Mouse (Mus musculus): Measurements from ENCODE around the gene Agbl5. TPM values are rescaled to one million over a fixed set of nuclear protein-coding genes. Genes with fewer than 3 reads are reported as not detected.

Agbl5 gene
- total RNA-seq, 2 experiments from 2014 or later, result 1.9 to 4.8 TPM

GRCm38 (mm10) chr5:30944956-30945781 is 56.7 kb downstream of the Agbl5 start, which contains the start of gene Cgref1:
TSS of gene Cgref1 (minus strand) at chr5:30945591.
- ATAC-seq (replicated peaks; ENCODE audit: low FRiP score, poor library complexity, severe bottlenecking), result no peak

GRCm38 (mm10) chr5:30948620-30949019 is 60.1 kb downstream of the Agbl5 start:
- ATAC-seq (replicated peaks; ENCODE audit: low FRiP score, poor library complexity, severe bottlenecking), result no peak

GRCm38 (mm10) chr5:30949654-30950326 is 61.3 kb downstream of the Agbl5 start:
- ATAC-seq (replicated peaks; ENCODE audit: low FRiP score, poor library complexity, severe bottlenecking), result peak; percentile 89

- ATAC-seq (replicated peaks; ENCODE audit: low FRiP score, poor library complexity, severe bottlenecking), result no peak
Measured at GRCm38 (mm10) chr5:30950451-30950850, 62.0 kb downstream of the Agbl5 start.

GRCm38 (mm10) chr5:30950922-30951321 is 62.4 kb downstream of the Agbl5 start:
- no peak for ATAC-seq (replicated peaks; ENCODE audit: low FRiP score, poor library complexity, severe bottlenecking)

GRCm38 (mm10) chr5:30951706-30952105 is 63.2 kb downstream of the Agbl5 start:
- no peak for ATAC-seq (replicated peaks; ENCODE audit: low FRiP score, poor library complexity, severe bottlenecking)

GRCm38 (mm10) chr5:30952551-30952950 is 64.1 kb downstream of the Agbl5 start:
- no peak for ATAC-seq (replicated peaks; ENCODE audit: low FRiP score, poor library complexity, severe bottlenecking)

- ATAC-seq (replicated peaks; ENCODE audit: low FRiP score, poor library complexity, severe bottlenecking), result no peak
Measured at GRCm38 (mm10) chr5:30954065-30954464, 65.6 kb downstream of the Agbl5 start.

GRCm38 (mm10) chr5:30954556-30954955 is 66.1 kb downstream of the Agbl5 start:
- no peak for ATAC-seq (replicated peaks; ENCODE audit: low FRiP score, poor library complexity, severe bottlenecking)

- ATAC-seq (replicated peaks; ENCODE audit: low FRiP score, poor library complexity, severe bottlenecking), result no peak
Measured at GRCm38 (mm10) chr5:30955751-30956150, 67.3 kb downstream of the Agbl5 start.

Other genes with a start within 250 kb of the Agbl5 start
- gene Slc35f6, start 240.8 kb upstream of the Agbl5 start, total RNA-seq (2015; ENCODE audit: low replicate concordance), result 4.4 and 16.7 TPM in 2 replicates
- 3.3 and 5.7 TPM in 2 replicates for gene Slc35f6, start 240.8 kb upstream of the Agbl5 start, total RNA-seq (2017; ENCODE audit: low replicate concordance)
- gene Cenpa, start 221.9 kb upstream of the Agbl5 start, total RNA-seq (2015; ENCODE audit: low replicate concordance), result 79.8 and 117 TPM in 2 replicates
- 67.2 and 74.4 TPM in 2 replicates for gene Cenpa, start 221.9 kb upstream of the Agbl5 start, total RNA-seq (2017; ENCODE audit: low replicate concordance)
- not detected in 2 replicates for gene Dpysl5, start 177.1 kb upstream of the Agbl5 start, total RNA-seq (2015; ENCODE audit: low replicate concordance)
- gene Dpysl5, start 177.1 kb upstream of the Agbl5 start, total RNA-seq (2017; ENCODE audit: low replicate concordance), result 0.09 TPM in 1 of 2 replicates, not detected in the other
- 2.1 TPM in 1 of 2 replicates, not detected in the other for gene Mapre3, start 74.1 kb upstream of the Agbl5 start, total RNA-seq (2015; ENCODE audit: low replicate concordance)
- gene Mapre3, start 74.1 kb upstream of the Agbl5 start, total RNA-seq (2017; ENCODE audit: low replicate concordance), result 0.28 and 0.51 TPM in 2 replicates
- 6.5 and 9.6 TPM in 2 replicates for gene Tmem214, start 20.7 kb upstream of the Agbl5 start, total RNA-seq (2015; ENCODE audit: low replicate concordance)
- gene Tmem214, start 20.7 kb upstream of the Agbl5 start, total RNA-seq (2017; ENCODE audit: low replicate concordance), result 4.7 and 7.0 TPM in 2 replicates
- 167 and 176 TPM in 2 replicates for gene Ost4, start 19.1 kb downstream of the Agbl5 start, total RNA-seq (2015; ENCODE audit: low replicate concordance)
- gene Ost4, start 19.1 kb downstream of the Agbl5 start, total RNA-seq (2017; ENCODE audit: low replicate concordance), result 63.0 and 140 TPM in 2 replicates
- gene Emilin1, start 24.7 kb downstream of the Agbl5 start, total RNA-seq (2015; ENCODE audit: low replicate concordance), result 16.9 and 28.8 TPM in 2 replicates
- 6.5 and 8.1 TPM in 2 replicates for gene Emilin1, start 24.7 kb downstream of the Agbl5 start, total RNA-seq (2017; ENCODE audit: low replicate concordance)
- 8.1 and 14.4 TPM in 2 replicates for gene Khk, start 32.7 kb downstream of the Agbl5 start, total RNA-seq (2015; ENCODE audit: low replicate concordance)
- 9.2 and 12.4 TPM in 2 replicates for gene Khk, start 32.7 kb downstream of the Agbl5 start, total RNA-seq (2017; ENCODE audit: low replicate concordance)
- not detected in 2 replicates for gene Cgref1, start 56.9 kb downstream of the Agbl5 start, total RNA-seq (2015; ENCODE audit: low replicate concordance)
- not detected in 2 replicates for gene Cgref1, start 56.9 kb downstream of the Agbl5 start, total RNA-seq (2017; ENCODE audit: low replicate concordance)
- 12.7 and 21.9 TPM in 2 replicates for gene Preb, start 71.7 kb downstream of the Agbl5 start, total RNA-seq (2015; ENCODE audit: low replicate concordance)
- 10.6 and 27.0 TPM in 2 replicates for gene Preb, start 71.7 kb downstream of the Agbl5 start, total RNA-seq (2017; ENCODE audit: low replicate concordance)
- gene Tcf23, start 80.0 kb downstream of the Agbl5 start, total RNA-seq (2015; ENCODE audit: low replicate concordance), result not detected in 2 replicates
- gene Tcf23, start 80.0 kb downstream of the Agbl5 start, total RNA-seq (2017; ENCODE audit: low replicate concordance), result not detected in 2 replicates
- 21.3 and 40.5 TPM in 2 replicates for gene Atraid, start 159.6 kb downstream of the Agbl5 start, total RNA-seq (2015; ENCODE audit: low replicate concordance)
- 22.3 and 26.8 TPM in 2 replicates for gene Atraid, start 159.6 kb downstream of the Agbl5 start, total RNA-seq (2017; ENCODE audit: low replicate concordance)
- 0.42 TPM in 1 of 2 replicates, not detected in the other for gene Slc5a6, start 160.2 kb downstream of the Agbl5 start, total RNA-seq (2015; ENCODE audit: low replicate concordance)
- 0.98 TPM in 1 of 2 replicates, not detected in the other for gene Slc5a6, start 160.2 kb downstream of the Agbl5 start, total RNA-seq (2017; ENCODE audit: low replicate concordance)
- 6.5 and 16.3 TPM in 2 replicates for gene Cad, start 166.1 kb downstream of the Agbl5 start, total RNA-seq (2015; ENCODE audit: low replicate concordance)
- gene Cad, start 166.1 kb downstream of the Agbl5 start, total RNA-seq (2017; ENCODE audit: low replicate concordance), result 6.7 and 10.6 TPM in 2 replicates
- not detected in 2 replicates for gene Dnajc5g, start 217.6 kb downstream of the Agbl5 start, total RNA-seq (2015; ENCODE audit: low replicate concordance)
- 0.70 TPM in 1 of 2 replicates, not detected in the other for gene Dnajc5g, start 217.6 kb downstream of the Agbl5 start, total RNA-seq (2017; ENCODE audit: low replicate concordance)
- gene Slc30a3, start 219.5 kb downstream of the Agbl5 start, total RNA-seq (2015; ENCODE audit: low replicate concordance), result not detected in 2 replicates
- gene Slc30a3, start 219.5 kb downstream of the Agbl5 start, total RNA-seq (2017; ENCODE audit: low replicate concordance), result not detected in 2 replicates
- not detected in 2 replicates for gene Trim54, start 228.0 kb downstream of the Agbl5 start, total RNA-seq (2015; ENCODE audit: low replicate concordance)
- not detected in 2 replicates for gene Trim54, start 228.0 kb downstream of the Agbl5 start, total RNA-seq (2017; ENCODE audit: low replicate concordance)